Mouse (Mus musculus): ENCODE measurements around the gene Ublcp1.
"Not testable (repeated sequence)": the region's sequence is repeated elsewhere in the genome, so short reads cannot be mapped to it uniquely, and the experiment has no call there.

Ublcp1 gene

DNA sequence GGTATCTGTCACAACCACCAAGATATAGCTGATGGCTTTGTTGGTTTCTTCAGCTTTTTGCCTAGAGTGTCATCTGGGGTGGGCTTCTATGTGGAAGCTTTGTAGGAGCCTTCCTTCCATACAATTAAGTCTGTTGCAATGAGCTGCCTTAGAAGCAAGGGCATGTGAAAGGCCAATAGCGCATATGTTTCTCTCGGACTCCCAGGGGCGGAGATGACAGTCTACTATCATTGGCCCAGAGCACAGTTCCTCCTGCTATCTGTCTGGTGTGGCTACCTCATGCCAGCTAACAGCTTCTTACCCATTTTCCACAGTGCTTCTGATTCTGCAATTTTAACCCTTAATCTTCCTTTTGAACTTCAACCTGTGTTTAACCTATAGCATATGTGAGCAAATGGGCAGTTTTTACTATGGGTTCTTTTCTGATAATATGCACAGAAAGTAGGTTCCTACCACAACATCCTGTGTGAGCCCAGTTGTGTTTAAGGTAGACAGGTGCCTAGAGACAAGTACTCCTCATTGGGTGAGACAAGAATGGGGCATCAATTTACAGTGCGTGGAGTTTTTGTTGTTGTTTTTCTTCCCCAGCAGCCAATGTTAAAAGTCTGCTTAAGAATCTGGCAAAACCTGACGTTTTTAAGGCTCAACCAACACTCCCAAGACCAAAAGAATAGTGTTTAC is 24.5 kb upstream of the Ublcp1 start:
- in situ Hi-C loops (cut with MboI; ENCODE audit: low sequenced_read_pairs): no loop called here

DNA sequence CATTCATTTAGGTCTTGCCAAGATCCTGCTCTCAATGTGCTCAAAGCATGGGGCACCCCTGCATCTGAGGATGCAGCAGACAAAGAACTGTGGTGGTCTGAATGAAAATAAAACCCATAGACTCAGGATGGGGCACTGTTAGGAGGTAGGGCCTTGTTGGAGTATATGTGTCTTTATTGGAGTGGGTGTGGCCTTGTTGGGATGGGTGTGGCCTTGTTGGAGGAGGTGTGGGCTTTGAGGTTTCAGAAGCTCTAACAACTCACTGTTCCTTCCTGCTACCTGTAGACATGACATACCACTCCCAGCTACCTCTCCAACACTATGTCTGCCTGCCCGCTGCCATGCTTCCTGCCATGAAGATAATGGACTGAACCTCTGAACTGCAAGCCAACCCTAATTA is 18.8 kb upstream of the Ublcp1 start:
- in situ Hi-C loops (cut with MboI; ENCODE audit: low sequenced_read_pairs): no loop called here

DNA sequence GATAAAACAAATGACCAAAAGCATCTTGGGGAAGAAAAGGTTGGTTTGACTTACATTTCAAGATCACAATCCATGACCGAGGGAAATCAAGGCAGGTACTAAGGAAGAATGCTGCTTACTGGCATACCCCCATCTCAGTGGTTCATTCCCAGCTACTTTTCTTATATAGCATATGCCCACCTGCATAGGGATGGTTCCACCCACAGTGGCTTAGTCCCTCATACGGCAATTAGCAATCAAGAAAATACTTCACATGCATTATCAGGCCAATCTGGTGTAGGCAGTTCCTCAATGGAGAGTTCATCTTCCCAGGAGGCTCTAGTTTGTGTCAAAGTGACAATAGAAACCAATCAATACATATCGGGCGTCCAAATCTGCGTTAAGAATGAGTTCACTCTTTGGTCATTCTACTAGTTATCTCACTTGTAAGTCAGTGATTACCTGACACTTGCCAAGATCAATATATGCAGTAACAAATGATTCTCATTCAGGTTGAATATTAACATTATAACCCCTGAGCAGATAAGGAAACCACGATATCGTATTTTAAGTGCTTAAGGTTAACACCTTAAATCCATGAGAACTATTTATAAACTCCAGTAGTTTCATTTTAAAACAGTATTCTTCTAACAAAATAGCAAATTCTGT is 14.9 kb upstream of the Ublcp1 start:
- in situ Hi-C loops (cut with MboI; ENCODE audit: low sequenced_read_pairs): no loop called here

DNA sequence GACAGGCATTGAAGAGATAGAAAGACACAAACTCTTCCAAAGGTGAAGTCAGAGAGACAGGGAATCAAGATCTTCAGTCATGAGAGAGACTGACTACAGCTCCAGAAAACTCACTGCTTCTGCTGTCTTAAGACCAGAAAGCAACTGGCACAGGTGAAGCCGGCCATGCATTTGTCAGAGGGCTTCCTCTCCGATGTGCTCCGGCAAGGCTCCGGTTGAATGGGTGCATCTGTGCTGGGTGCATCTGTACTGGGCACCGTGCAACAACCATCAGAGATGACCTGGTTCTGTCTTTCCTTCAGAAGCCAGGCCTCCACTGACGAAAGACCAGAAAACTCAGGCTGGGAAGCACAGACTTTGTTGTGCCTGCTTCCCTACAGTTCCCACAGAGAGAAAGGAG is 9.9 kb upstream of the Ublcp1 start:
- in situ Hi-C loops (cut with MboI; ENCODE audit: low sequenced_read_pairs): no loop called here

DNA sequence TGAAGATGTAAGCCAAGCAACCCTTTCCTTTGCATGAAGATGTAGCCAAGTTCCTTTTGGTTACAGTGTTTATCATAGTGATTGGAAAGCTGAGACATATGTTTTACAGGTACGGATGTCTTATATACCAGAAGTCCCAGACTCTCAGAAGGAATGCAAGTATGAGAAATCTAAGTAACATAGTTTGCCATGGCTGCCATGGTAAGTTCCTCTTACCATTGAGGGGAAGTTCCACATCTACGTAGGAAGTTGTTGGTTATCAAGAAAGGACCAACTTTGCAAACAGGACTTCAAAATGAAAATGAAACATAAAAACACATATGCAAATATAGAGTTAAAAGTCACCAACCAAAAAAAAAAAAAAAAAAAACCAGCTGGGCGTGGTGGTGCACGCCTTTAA is 8.1 kb upstream of the Ublcp1 start:
- in situ Hi-C loops (cut with MboI; ENCODE audit: low sequenced_read_pairs): no loop called here

DNA sequence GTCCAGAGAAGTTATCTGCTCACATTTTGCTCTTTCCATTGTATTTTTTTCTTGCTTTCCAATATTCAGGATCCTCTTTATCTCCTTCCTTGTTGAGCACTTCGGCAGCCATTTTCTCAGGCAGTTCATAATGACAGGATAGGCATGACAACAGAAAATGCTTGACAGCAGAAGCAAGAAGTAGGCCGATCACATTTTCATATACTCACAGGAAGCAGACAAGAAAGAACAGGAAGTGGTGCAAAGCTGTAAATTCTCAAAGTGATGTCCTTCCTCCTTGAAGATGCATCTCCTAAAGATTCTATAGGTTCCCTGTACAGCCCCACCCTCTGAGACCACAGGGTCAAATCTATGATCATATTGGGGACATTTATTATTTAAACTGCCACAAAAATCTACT is 6.1 kb upstream of the Ublcp1 start:
- in situ Hi-C loops (cut with MboI; ENCODE audit: low sequenced_read_pairs): no loop called here

DNA sequence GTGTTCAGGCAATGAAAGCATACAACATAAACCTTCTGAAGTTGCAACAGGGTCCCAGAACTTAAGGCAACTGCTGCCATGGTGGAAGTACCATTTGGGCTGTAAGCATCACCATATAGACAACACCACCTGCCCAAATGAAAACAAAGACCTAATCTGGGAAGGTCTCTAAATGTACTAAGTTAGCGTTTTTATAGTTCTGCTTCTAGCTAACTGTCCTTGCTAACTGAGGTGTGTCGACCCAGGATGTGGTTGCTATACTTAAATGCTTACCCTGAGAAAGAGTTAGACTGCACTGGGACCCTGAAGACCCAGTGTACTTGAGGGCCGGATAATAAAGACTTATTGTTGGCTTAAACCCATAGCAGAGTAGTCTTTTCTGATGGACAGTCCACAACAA is 5.2 kb upstream of the Ublcp1 start:
- in situ Hi-C loops (cut with MboI; ENCODE audit: low sequenced_read_pairs): no loop called here

DNA sequence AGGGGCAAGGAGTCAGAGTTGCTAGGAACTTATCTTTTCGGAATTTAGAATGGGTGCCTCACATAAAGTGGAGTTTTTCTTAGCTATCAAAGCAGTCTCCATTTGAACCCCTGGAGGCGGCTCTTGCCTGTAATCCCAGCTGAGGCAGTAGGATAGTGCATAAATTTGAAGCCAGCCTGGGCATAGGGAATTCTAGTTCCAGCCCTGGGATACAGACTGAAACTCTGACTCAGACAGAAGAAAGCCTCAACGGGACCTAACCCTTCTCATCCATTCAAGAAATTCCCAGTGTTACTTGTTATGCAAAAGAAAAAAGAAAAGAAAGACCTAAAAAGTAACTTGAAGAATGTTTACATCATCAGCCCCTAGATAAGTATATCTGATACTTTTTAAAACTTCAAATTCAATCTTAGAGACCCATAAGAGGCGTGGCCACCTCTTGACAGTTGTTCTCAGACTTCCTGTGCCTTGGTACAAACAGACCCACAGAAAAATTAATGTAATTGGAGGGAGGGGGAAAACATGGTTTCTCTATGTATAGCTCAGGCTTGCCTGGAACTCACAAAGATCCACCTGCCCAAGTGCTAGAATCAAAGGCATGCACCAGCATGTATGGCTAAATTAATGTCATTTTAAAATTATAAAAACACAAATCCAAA is 1.2 kb upstream of the Ublcp1 start:
- in situ Hi-C loops (cut with MboI; ENCODE audit: low sequenced_read_pairs): no loop called here

DNA sequence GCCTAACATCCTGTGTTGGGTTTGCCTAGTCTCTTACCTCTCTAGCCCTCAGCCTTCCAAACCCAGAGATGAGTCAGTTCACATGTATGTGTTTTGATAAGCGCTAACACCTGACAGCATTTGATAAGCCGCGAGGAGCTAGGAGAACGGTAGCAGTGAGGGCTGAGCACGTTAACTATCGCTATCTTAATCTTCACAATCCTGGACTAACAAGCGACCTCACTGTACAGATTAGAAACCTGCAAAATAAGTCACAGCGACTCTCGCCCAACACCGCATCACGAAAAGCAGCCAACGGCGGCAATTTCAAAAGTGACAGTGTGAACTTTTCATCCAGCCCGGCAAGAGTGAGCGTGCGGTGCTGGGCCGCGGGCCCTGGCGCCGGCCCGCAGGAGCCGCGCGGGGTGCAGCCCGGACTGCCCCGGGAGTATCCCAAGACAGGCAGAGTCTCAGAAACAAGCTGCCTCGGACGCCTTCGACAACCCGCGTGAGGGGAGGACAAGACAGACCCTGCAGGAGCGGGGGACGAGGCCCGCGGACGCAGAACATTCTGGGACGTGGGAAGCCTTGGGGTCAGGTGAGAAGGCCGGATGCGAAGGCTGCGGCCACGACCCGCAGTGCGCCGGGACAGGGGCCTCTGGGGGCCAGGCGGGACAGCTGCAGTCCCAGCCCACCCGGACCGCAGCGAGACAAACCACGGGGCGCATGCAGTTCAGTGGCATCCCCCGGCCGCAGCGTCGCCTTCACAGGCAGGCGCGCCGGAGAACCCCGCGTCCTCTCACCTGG is 459 bp downstream of the Ublcp1 start:
- in situ Hi-C loops (cut with MboI; ENCODE audit: low sequenced_read_pairs): no loop called here

DNA sequence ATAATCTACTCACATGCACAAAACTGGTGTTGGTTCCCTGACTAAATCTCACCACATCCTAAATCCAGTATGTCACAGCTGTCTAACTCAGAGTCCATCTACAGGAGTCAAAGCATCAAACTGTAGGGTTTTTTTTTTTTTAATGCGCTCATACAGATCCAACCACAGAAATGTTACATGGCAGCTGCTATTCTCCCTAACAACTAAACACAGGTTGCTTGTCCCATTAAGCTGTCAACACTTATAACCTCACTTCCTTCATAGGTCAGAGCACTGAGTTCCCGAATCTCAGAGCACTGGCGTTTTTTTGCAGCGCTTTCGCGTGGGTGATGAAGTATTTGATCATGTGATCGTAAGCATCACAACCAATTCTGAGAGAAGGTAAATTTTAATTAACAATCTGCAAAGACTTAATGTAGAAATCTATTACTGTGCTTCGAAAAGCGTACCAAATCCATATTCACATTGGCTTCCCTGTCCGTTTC is 1.9 kb downstream of the Ublcp1 start:
- in situ Hi-C loops (cut with MboI; ENCODE audit: low sequenced_read_pairs): no loop called here

DNA sequence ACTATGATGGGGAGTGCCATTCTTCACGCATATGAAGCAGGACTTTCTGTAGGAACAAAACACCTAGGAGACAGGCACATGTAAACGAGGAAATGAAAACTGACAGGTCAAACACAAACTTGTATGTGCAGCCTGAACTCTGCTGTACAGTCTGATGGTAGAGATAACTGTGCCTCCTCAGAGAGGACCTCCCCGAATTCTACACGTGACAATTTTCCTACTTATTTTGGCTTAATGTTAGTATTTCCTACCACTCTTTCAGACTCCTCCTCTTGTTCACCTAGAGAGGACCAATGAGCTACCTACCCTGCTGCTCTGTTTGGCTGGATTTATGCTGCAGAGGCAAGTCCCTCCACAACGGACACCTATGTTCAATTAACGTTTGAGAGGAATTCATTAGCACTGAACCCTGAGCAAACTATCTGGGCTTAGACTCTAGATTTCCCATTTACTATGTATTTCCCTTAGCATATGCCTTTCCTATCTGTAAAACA is 3.3 kb downstream of the Ublcp1 start:
- in situ Hi-C loops (cut with MboI; ENCODE audit: low sequenced_read_pairs): no loop called here

DNA sequence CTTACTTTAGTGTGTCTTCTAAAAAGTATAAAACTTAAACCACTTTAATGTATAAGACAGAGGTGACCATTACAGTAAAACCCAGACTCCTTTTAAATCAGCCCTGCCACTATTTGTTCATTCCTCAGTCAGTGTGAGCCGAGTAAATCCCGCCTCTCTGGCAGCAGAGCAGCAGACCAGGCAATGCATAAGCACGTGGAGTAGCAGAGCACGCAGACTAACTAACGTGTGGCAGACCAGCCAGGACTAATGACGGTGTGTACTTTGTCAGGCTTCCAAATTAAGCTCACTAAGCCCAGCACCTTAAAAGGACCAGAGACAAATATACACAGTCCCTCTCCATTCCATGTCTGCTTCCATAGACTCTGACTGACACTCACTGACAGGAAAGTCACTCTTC is 8.8 kb downstream of the Ublcp1 start:
- in situ Hi-C loops (cut with MboI; ENCODE audit: low sequenced_read_pairs): no loop called here

DNA sequence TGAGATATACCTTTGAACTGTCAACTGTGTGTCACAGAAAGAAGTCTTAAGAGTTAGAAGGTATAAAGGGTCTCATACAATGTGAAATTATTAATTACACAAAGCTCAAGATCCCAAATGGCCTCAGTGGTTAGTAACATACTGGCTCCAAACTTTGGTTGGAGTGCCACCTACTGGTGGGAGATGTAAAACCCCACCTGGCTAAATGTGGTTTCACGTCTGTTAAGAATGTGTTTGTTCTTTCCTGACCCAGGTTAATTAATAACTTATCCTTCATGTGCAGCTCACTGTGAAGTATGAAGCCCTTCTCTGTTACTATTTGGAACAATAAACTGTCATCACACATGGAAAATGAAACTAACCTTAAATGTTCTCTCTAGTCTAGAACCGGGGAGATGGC is 16.9 kb downstream of the Ublcp1 start:
- in situ Hi-C loops (cut with MboI; ENCODE audit: low sequenced_read_pairs): no loop called here

DNA sequence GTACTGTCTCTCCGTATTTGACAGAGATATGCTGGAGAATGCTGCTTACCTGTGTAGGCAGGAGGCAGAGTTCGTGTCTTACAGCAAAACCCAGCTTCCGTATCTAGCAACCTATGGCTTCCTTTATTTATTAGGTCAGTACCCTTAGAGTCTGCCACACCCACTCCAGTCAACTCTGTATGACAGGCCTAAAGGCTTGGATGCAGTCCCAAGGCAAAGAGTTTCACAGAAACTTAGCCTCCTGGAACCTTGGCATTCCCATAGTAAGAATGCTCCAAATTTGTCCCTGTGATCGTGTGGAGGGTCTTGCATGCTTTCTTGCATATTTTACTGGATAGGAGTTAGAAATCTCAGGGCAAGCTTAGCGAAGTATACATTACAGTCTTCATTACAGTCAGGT is 18.3 kb downstream of the Ublcp1 start:
- in situ Hi-C loops (cut with MboI; ENCODE audit: low sequenced_read_pairs): not testable (repeated sequence)

DNA sequence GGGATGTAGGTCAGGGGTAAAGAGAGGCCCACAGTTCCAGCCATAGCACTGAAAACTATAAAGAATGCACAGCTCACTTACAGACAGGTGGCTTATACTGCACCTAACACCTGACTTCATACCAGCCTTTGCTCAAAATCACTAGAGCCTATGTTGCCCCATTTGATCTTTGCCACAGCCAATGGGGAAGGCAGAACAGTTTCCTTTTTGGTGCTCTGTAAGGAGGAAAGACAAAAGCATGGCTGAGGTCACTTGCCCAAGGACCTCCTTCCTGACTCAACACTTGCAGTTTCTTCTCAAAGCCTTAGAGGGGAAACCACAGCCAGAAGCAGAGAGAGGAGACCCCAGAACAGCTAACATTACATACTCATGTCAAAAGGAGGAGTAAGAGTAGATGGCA is 19.3 kb downstream of the Ublcp1 start:
- in situ Hi-C loops (cut with MboI; ENCODE audit: low sequenced_read_pairs): no loop called here

DNA sequence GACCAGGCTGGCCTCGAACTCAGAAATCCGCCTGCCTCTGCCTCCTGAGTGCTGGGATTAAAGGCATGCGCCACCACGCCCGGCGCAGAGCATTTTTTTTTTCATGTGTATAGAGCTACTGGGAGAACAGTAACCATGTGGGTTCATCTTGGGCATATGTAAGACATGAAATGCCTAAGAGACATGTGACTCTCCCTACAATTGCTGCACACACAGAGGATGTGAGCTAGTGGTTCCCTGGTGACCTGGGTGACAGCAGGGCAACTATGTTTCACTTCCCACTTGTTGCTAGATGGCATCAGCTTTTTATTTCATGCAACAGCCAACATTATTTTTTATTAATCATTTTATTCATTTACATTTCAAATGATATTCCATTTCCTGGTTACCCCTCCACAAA is 32.5 kb downstream of the Ublcp1 start:
- in situ Hi-C loops (cut with MboI; ENCODE audit: low sequenced_read_pairs): no loop called here

DNA sequence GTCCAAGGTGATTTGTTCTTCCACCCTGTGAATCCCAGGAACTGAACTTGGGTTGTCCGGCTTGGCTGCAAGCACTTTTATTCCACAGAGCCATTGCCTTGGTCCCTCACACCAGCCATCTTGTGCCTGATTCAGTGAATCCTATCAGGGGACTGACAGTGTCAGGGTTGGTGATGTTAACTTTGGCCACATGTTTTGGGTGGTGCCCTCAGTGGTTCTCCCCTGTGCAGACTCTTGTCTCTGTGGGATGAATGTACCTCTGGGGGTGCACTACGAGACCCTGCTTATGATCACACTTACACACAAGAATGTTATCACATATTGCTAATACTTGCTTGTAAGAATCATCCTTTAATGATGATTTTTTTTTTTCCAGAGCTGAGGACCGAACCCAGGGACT is 40.3 kb downstream of the Ublcp1 start:
- in situ Hi-C loops (cut with MboI; ENCODE audit: low sequenced_read_pairs): no loop called here

DNA sequence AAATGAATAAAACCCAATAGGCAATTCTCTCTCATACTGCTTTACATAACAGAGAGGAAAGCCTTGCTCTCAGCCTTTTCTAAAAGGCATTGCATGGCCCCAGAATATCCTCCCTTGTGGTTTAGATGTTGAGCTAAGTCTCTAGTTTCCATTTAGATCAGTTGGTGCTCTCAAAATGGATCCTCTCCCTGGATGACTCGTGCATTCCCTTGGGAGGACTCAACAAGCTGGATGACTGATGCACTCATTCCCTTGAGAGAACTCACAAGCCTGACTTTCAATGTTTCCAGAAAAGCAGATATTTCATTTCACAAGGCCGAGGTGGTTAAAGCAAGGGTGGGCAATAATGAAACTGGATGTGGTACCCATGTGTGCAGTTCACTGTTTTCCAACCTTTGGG is 42.3 kb downstream of the Ublcp1 start:
- in situ Hi-C loops (cut with MboI; ENCODE audit: low sequenced_read_pairs): no loop called here

DNA sequence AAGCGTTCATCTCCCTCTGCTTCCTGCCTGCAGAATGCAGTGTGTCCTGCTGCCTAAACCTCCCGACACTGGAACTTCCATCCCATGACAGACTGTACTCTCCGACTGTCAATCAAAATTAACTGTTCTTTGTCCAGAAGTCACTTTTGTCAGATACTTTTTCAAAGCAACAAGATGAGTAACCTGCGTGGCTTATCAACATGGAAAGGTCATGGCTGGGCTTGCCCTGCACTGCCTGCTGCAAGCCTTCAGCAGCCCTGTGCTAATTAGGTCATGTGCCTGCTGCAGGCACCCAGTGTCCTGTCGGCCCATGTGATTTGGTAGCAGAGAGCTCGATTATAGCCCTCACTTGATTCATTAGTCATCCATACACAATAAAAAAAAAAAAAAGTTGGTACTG is 44.7 kb downstream of the Ublcp1 start:
- in situ Hi-C loops (cut with MboI; ENCODE audit: low sequenced_read_pairs): no loop called here

DNA sequence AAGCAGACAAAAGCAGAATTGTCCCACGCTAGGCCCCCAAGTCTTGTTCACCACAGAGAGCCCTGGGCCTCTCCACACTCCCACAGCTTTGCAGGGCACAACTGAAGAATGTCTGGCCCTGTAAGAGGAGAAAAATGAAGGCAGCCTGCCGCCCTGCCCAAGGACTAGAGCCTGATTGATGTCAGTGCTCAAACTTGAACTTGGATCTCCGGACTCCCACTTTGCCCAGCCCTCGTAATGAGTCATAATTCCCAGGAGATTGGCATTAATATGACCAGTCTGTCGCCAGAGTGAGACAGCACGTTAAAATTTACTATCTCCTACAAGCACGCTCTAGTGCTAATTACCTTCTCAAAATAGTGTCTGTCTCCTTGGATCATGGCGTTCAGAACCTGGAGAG is 45.3 kb downstream of the Ublcp1 start:
- in situ Hi-C loops (cut with MboI; ENCODE audit: low sequenced_read_pairs): no loop called here

DNA sequence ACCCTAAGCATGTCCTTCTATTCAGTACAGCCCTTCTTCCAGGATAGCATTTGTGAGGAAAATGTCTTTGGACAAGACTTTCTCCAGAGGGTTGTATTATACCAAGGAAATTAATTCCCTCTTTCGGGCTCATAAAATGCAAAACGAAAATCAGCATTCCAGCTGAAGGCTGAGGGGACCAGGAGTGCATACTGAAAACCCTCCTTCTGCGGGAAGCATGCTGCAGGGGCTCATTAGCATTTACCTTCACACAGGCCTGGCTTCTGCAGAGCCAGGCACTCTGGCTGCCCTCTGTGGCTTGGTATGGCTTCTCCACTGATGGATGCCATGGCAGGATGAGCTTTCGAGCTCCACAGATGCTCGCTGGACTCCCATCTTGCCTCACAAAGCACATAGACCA is 46.3 kb downstream of the Ublcp1 start:
- in situ Hi-C loops (cut with MboI; ENCODE audit: low sequenced_read_pairs): no loop called here
